ENCODE assay signal across 11 mouse cellular contexts in the genomic region with DNA sequence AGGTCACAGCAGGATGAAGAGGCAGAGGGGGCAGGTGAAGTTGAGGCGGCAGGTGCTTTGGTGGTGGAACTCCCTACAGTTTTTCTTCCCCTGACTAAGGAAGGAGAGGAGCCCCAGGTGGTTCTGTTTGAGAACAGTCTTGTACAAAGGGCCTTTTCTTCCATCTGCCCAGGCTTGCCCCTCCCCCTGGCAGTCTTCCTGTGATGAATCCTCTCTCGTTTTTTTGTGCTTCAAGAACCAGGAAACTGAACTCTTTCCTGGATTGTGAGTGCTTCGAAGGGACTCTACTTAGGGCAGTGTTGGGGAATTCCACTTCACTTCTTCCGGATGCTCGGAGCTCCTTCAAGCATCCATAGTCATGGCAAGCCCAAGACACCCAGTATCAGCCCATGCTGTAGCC. TPM values are rescaled to one million over a fixed set of nuclear protein-coding genes. Genes with fewer than 3 reads are reported as not detected.
DNase-seq lines count a peak whose midpoint lies in the region; ATAC-seq and TF ChIP-seq lines count a peak whose summit lies in the region.
"Had no signal": no experiment of that assay in that cellular context is flagged by ENCODE, and none has a peak within 500 bp of the region (broad histone marks: within the 10 kb centered on the region; RNA-seq: fewer than 3 reads in every experiment).

No protein-coding gene starts in this region.

- H3K4me3 ChIP-seq in kidney, postnatal 0 days (replicated peaks; ENCODE audit: low read depth, low read length), result no peak overlapping the region
- no peak overlapping the region for H3K4me3 ChIP-seq in kidney, embryonic 16.5 days (ENCODE audit: low read length)
- peak overlapping the region; percentile 50 for H3K4me3 ChIP-seq in E14TG2a.4 (replicated peaks; ENCODE audit: low read length)
- H3K4me3 ChIP-seq in limb, embryonic 12.5 days (replicated peaks), result no peak overlapping the region
- H3K4me3 ChIP-seq in heart, embryonic 12.5 days, result no peak overlapping the region

- H3K4me1 ChIP-seq in kidney, postnatal 0 days (replicated peaks; ENCODE audit: insufficient read depth, low read length), result peaks cover 15% of the 10 kb centered on the region
- H3K4me1 ChIP-seq in kidney, embryonic 16.5 days (ENCODE audit: insufficient read depth, low read length), result peaks cover 23% of the 10 kb centered on the region
- peaks cover 60% of the 10 kb centered on the region for H3K4me1 ChIP-seq in E14TG2a.4 (replicated peaks; ENCODE audit: low read depth, low read length)
- H3K4me1 ChIP-seq in limb, embryonic 12.5 days (replicated peaks), result peaks cover 24% of the 10 kb centered on the region
- peaks cover 23% of the 10 kb centered on the region for H3K4me1 ChIP-seq in heart, embryonic 12.5 days (replicated peaks)

- H3K9me3 ChIP-seq in kidney, postnatal 0 days (replicated peaks; ENCODE audit: low read length), result no peaks in the 10 kb centered on the region
- no peaks in the 10 kb centered on the region for H3K9me3 ChIP-seq in kidney, embryonic 16.5 days (ENCODE audit: low read length)
- H3K9me3 ChIP-seq in E14TG2a.4 (ENCODE audit: low read length), result no peaks in the 10 kb centered on the region
- H3K9me3 ChIP-seq in limb, embryonic 12.5 days, result no peaks in the 10 kb centered on the region
- H3K9me3 ChIP-seq in heart, embryonic 12.5 days (replicated peaks), result no peaks in the 10 kb centered on the region

- peaks cover 24% of the 10 kb centered on the region for H3K36me3 ChIP-seq in kidney, postnatal 0 days (ENCODE audit: insufficient read depth, low read length)
- H3K36me3 ChIP-seq in kidney, embryonic 16.5 days (ENCODE audit: insufficient read depth, low read length), result peaks cover 31% of the 10 kb centered on the region
- peaks cover 57% of the 10 kb centered on the region for H3K36me3 ChIP-seq in E14TG2a.4 (ENCODE audit: insufficient read depth, low read length)
- peaks cover 46% of the 10 kb centered on the region for H3K36me3 ChIP-seq in limb, embryonic 12.5 days
- H3K36me3 ChIP-seq in heart, embryonic 12.5 days, result peaks cover 39% of the 10 kb centered on the region

- WGBS in kidney, postnatal 0 days, result 18% methylated on average over 5 of the region's 5 CpGs
- 30% methylated on average over 5 of the region's 5 CpGs for WGBS in kidney, embryonic 16.5 days
- WGBS in limb, embryonic 12.5 days, result 36% methylated on average over 5 of the region's 5 CpGs
- WGBS in heart, embryonic 12.5 days, result 18% methylated on average over 5 of the region's 5 CpGs

- H3K27ac ChIP-seq in kidney, postnatal 0 days, result no peak overlapping the region
- no peak overlapping the region for H3K27ac ChIP-seq in kidney, embryonic 16.5 days (ENCODE audit: low read length)
- 0 out of 2 replicates have a peak overlapping the region, but pooled peaks have one; percentile 23 for H3K27ac ChIP-seq in limb, embryonic 12.5 days
- no peak overlapping the region for H3K27ac ChIP-seq in heart, embryonic 12.5 days (ENCODE audit: poor library complexity, severe bottlenecking)

- H3K9ac ChIP-seq in kidney, postnatal 0 days (ENCODE audit: low read depth, low read length), result no peak overlapping the region
- no peak overlapping the region for H3K9ac ChIP-seq in kidney, embryonic 16.5 days (replicated peaks; ENCODE audit: low read length)
- H3K9ac ChIP-seq in limb, embryonic 12.5 days (replicated peaks), result no peak overlapping the region
- H3K9ac ChIP-seq in heart, embryonic 12.5 days, result no peak overlapping the region

- no peaks in the 10 kb centered on the region for H3K27me3 ChIP-seq in kidney, postnatal 0 days (ENCODE audit: insufficient read depth, low read length)
- H3K27me3 ChIP-seq in kidney, embryonic 16.5 days (ENCODE audit: insufficient read depth, low read length), result no peaks in the 10 kb centered on the region
- H3K27me3 ChIP-seq in E14TG2a.4 (ENCODE audit: insufficient read depth, low read length), result no peaks in the 10 kb centered on the region
- H3K27me3 ChIP-seq in limb, embryonic 12.5 days, result no peaks in the 10 kb centered on the region
- 0 out of 2 replicates have a peak, but pooled peaks cover 4% of the 10 kb centered on the region for H3K27me3 ChIP-seq in heart, embryonic 12.5 days (replicated peaks)

- ATAC-seq in kidney, postnatal 0 days (replicated peaks; ENCODE audit: low FRiP score, low read depth), result no peak
- ATAC-seq in kidney, embryonic 16.5 days (ENCODE audit: low FRiP score, low TSS enrichment), result no peak
- ATAC-seq in limb, embryonic 12.5 days (ENCODE audit: insufficient number of reproducible peaks, insufficient read depth, low FRiP score, low TSS enrichment, low read depth), result no peak
- no peak for ATAC-seq in heart, embryonic 12.5 days (ENCODE audit: insufficient number of reproducible peaks, low FRiP score)

- DNase-seq in kidney, postnatal 0 days (ENCODE audit: low spot score), result peak; percentile 21
- DNase-seq in Muller cell, postnatal 12 days (ENCODE audit: inconsistent ontology term), result peak; percentile 54
- no peak for DNase-seq in ovary, adult 18-20 months (ENCODE audit: low spot score)
- DNase-seq: adrenal gland, postnatal 10 days; cerebellum, adult 8-10 months; gastrocnemius, postnatal 36 days; heart, postnatal 36 days had no signal

- no peak for TF ChIP-seq CTCF in kidney, postnatal 0 days (IDR thresholded peaks at IDR 0.05; ENCODE audit: low read depth)
- no peak for TF ChIP-seq CTCF in E14TG2a.4 (conservative IDR thresholded peaks at IDR 0.05; ENCODE audit: low read length)

- H3K4me2 ChIP-seq in kidney, postnatal 0 days (ENCODE audit: low read length), result no peak overlapping the region
- H3K4me2 ChIP-seq in kidney, embryonic 16.5 days (replicated peaks; ENCODE audit: low read depth, low read length), result no peak overlapping the region
- H3K4me2 ChIP-seq in limb, embryonic 12.5 days, result no peak overlapping the region; the same call in 1 of the 2 replicates
- no peak overlapping the region for H3K4me2 ChIP-seq in heart, embryonic 12.5 days

RNA-seq across cellular contexts. Expression of a gene that starts 2.0 kb away (rescaled TPM):
- 2.6 and 2.7 TPM in 2 replicates for polyA plus RNA-seq in kidney, postnatal 0 days (2015; fragmentation: Nextera tagmentation; extraction: Ambion mirVana)
- polyA plus RNA-seq in kidney, embryonic 16.5 days (2015; fragmentation: Nextera tagmentation; extraction: Ambion mirVana), result 1.9 and 2.7 TPM in 2 replicates
- 1.7 and 1.8 TPM in 2 replicates for polyA plus RNA-seq in limb, embryonic 12.5 days (2016; fragmentation: Nextera tagmentation; extraction: Ambion mirVana)
- polyA plus RNA-seq in heart, embryonic 12.5 days (2016; fragmentation: Nextera tagmentation; extraction: Ambion mirVana), result 1.3 and 1.8 TPM in 2 replicates

RNA-seq across cellular contexts. Expression of a gene that starts 2.0 kb away (rescaled TPM):
- polyA plus RNA-seq in kidney, postnatal 0 days (2015; fragmentation: Nextera tagmentation; extraction: Ambion mirVana), result 43.3 and 47.6 TPM in 2 replicates
- polyA plus RNA-seq in kidney, embryonic 16.5 days (2015; fragmentation: Nextera tagmentation; extraction: Ambion mirVana), result 44.4 and 45.3 TPM in 2 replicates
- 49.7 and 53.5 TPM in 2 replicates for polyA plus RNA-seq in limb, embryonic 12.5 days (2016; fragmentation: Nextera tagmentation; extraction: Ambion mirVana)
- polyA plus RNA-seq in heart, embryonic 12.5 days (2016; fragmentation: Nextera tagmentation; extraction: Ambion mirVana), result 34.0 and 37.8 TPM in 2 replicates

RNA-seq across cellular contexts. Expression of a gene that starts 8.2 kb away (rescaled TPM):
- 1.4 and 1.7 TPM in 2 replicates for polyA plus RNA-seq in kidney, postnatal 0 days (2015; fragmentation: Nextera tagmentation; extraction: Ambion mirVana)
- 2.3 and 2.9 TPM in 2 replicates for polyA plus RNA-seq in kidney, embryonic 16.5 days (2015; fragmentation: Nextera tagmentation; extraction: Ambion mirVana)
- 7.5 and 8.2 TPM in 2 replicates for polyA plus RNA-seq in limb, embryonic 12.5 days (2016; fragmentation: Nextera tagmentation; extraction: Ambion mirVana)
- 0.68 and 1.0 TPM in 2 replicates for polyA plus RNA-seq in heart, embryonic 12.5 days (2016; fragmentation: Nextera tagmentation; extraction: Ambion mirVana)

RNA-seq across cellular contexts. Expression of a gene that starts 9.5 kb away (rescaled TPM):
- 50.5 and 57.3 TPM in 2 replicates for polyA plus RNA-seq in kidney, postnatal 0 days (2015; fragmentation: Nextera tagmentation; extraction: Ambion mirVana)
- 92.1 and 107 TPM in 2 replicates for polyA plus RNA-seq in kidney, embryonic 16.5 days (2015; fragmentation: Nextera tagmentation; extraction: Ambion mirVana)
- 99.7 and 103 TPM in 2 replicates for polyA plus RNA-seq in limb, embryonic 12.5 days (2016; fragmentation: Nextera tagmentation; extraction: Ambion mirVana)
- 45.9 and 49.5 TPM in 2 replicates for polyA plus RNA-seq in heart, embryonic 12.5 days (2016; fragmentation: Nextera tagmentation; extraction: Ambion mirVana)

RNA-seq across cellular contexts. Expression of a gene that starts 19.9 kb away (rescaled TPM):
- not detected in 2 replicates for polyA plus RNA-seq in kidney, postnatal 0 days (2015; fragmentation: Nextera tagmentation; extraction: Ambion mirVana)
- polyA plus RNA-seq in kidney, embryonic 16.5 days (2015; fragmentation: Nextera tagmentation; extraction: Ambion mirVana), result 0.26 TPM in 1 of 2 replicates, not detected in the other
- 0.29 and 0.41 TPM in 2 replicates for polyA plus RNA-seq in limb, embryonic 12.5 days (2016; fragmentation: Nextera tagmentation; extraction: Ambion mirVana)
- not detected in 2 replicates for polyA plus RNA-seq in heart, embryonic 12.5 days (2016; fragmentation: Nextera tagmentation; extraction: Ambion mirVana)
